Mouse (Mus musculus): ENCODE data around the gene Uqcc2.

GRCm38 (mm10) chr17:27090068-27090467 lies 43.6 kb downstream of the Uqcc2 start:
- TF ChIP-seq POLR2A (IDR thresholded peaks at IDR 0.05; ENCODE audit: borderline replicate concordance, insufficient read depth, low read length) (no peak), CTCF (IDR thresholded peaks at IDR 0.05; ENCODE audit: borderline replicate concordance, insufficient read depth, low read depth, low read length) (no peak)
